Mouse (Mus musculus): ENCODE data around the gene Ankrd22.

Ankrd22 gene

GRCm38 (mm10) chr19:34181234-34181633, 15.4 kb upstream of the Ankrd22 start:
- no peak for DNase-seq (ENCODE audit: low spot score in 2 of 2)

GRCm38 (mm10) chr19:34180316-34180715, 14.5 kb upstream of the Ankrd22 start:
- DNase-seq (ENCODE audit: low spot score in 2 of 2) = no peak

DNA sequence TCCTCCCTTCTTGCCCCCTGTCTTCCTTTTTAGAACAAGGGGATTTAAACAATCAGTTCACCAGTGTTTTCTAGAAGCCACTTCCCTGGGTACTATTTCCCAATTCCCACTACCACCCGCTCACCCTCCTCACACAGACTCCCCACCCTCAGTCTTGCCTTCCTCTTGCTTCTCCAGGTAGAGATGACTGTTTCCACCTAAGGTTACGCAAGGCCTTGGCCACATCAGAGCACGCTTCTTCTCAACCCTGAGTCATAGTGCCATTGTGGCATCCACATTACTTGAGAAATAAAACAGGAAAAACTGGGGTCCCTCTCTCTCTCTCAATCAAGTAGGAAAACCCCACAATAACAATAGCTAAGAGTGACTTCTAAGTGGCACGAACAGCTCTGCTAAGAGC, 13.3 kb upstream of the Ankrd22 start:
- no peak for DNase-seq (ENCODE audit: low spot score in 2 of 2)

GRCm38 (mm10) chr19:34174004-34174403, 8.2 kb upstream of the Ankrd22 start:
- DNase-seq (ENCODE audit: low spot score in 2 of 2) = no peak

DNA sequence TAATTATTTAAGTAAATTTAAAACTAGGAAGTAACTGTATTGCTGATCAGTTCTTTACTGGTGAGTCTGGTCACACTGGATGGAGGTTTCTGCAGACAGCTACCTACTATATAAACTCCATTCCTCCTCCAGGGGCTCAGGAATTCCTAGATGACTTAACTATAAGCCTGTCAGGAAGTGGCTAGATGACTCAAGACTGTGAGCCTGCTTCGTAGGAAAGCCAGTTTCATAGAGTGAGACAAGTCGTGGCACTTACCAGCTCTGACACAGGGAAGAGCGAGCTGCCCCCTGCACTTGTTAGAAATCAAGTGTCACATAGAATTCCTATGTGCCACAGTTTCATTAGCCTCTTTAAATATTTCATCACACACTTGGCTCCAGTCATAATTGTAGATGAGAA, 5.3 kb upstream of the Ankrd22 start:
- no peak for DNase-seq (ENCODE audit: low spot score in 2 of 2)

DNA sequence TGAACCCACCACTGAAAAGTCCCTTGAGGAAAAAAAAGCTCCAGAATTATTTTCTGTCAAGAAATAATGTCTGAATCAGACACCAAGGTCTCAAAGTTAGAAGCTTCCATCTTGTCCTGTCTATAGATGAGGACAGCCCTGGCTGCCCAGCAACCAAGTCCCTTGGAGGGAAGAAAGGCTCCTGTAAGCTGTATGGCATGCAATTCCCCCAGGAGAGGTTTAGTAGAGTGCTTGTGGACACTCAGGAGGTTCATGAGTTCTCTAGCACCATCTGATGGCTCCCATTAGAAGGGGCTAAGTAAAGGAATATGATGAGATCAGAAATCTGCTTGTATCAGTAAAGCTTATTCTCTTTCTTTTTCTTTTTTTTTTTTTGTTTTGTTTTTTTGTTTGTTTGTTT, 3.3 kb upstream of the Ankrd22 start:
- no peak for DNase-seq (ENCODE audit: low spot score in 2 of 2)

- DNase-seq (ENCODE audit: low spot score in 2 of 2) = no peak
These were observed 2.2 kb upstream of the Ankrd22 start for GRCm38 (mm10) chr19:34167896-34168661.

GRCm38 (mm10) chr19:34166386-34166785, 533 bp upstream of the Ankrd22 start:
- DNase-seq (ENCODE audit: low spot score in 2 of 2) = no peak

GRCm38 (mm10) chr19:34162693-34163092, 3.2 kb downstream of the Ankrd22 start:
- no peak for DNase-seq (ENCODE audit: low spot score in 2 of 2)

DNA sequence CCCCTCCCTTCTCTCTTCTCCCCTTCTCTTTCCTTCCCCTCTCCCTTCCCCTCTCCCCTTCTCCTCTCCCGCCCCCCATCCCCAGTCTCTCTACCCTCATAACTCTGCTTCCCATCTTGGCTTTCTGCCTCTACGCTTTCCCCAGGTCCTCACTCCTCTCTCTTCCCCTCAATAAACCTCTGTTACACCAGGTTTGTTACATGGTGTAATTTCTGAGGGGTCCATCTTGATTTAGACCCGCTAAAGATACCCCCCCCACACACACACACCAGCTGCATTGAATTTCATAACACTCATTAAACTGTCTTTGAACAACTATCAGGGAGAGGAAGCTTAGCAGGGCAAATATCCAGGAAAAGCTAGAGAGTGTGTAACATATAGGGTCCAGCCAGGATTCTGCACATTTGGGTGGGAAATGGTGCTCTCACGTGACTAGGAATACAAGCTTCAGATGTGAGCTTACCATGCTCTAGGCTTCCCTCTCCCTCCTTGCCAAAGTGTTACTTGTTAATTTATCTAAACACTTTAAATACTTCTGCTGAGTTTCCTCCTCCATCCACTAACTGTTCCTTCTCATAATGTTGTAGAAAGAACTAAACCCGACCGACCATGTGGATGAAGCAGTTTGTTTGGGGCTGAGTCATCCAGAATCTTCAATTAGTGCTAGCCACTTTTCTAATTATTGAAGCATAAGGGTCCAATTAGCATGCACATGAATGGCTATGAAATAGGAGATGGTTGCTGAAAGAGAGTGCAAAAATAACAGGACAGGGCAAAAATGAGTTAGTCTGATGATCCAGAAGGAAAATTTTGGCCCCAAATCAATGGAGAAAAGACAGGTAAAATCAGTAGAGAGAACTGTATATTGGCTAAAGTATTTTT, 12.3 kb downstream of the Ankrd22 start:
- no peak for DNase-seq (ENCODE audit: low spot score in 2 of 2)

DNA sequence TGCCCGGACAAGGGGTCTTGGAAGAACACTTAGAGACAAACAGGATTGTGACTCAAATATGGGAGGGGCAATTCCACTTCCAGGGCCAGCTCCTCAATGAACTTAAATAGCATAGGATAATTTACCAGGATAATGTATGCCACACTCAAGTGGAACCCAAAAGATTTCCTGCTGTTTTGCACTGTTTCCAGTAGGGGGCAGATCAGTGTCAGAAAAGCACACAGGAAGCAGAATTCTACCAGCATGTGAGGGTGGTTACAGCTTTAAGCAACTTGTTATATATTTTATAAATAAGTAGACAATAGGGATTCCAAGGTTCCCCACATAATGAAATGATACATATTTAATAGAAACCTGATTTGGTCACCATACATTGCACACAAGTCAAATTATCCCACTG, 13.9 kb downstream of the Ankrd22 start:
- DNase-seq (ENCODE audit: low spot score in 2 of 2) = no peak

DNA sequence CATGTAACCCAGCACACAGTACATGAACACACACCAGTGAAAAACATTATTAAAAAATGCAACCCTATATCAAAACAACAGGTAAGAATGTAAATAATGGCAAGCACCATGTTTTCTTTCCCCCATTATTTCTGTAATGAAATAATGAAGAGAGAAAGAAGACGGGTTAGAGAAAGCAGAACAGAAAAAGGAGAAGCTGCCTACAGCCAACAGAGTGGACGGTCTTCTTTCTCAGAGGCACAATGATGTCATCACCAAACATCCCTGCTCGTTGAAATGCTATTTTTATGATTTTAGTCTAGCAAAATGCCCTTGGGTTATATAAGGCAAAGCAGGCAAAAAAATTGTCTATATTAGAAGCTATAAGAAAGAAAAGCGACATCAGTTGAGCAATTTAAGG, 17.4 kb downstream of the Ankrd22 start:
- DNase-seq (ENCODE audit: low spot score in 2 of 2) = no peak

GRCm38 (mm10) chr19:34139431-34140046, 26.3 kb downstream of the Ankrd22 start:
- no peak for DNase-seq (ENCODE audit: low spot score in 2 of 2)

GRCm38 (mm10) chr19:34138720-34139430, 27.0 kb downstream of the Ankrd22 start:
- no peak for DNase-seq (ENCODE audit: low spot score in 2 of 2)

GRCm38 (mm10) chr19:34120107-34120731, 45.6 kb downstream of the Ankrd22 start:
- peak in 1 of 2 experiments; percentile 2 for DNase-seq (ENCODE audit: low spot score in 2 of 2)

- DNase-seq (ENCODE audit: low spot score in 2 of 2) = no peak
These were observed 46.2 kb downstream of the Ankrd22 start for GRCm38 (mm10) chr19:34119653-34120052.

- DNase-seq (ENCODE audit: low spot score in 2 of 2) = peak in 1 of 2 experiments; percentile 51
These were observed 46.8 kb downstream of the Ankrd22 start for GRCm38 (mm10) chr19:34119102-34119501.

DNA sequence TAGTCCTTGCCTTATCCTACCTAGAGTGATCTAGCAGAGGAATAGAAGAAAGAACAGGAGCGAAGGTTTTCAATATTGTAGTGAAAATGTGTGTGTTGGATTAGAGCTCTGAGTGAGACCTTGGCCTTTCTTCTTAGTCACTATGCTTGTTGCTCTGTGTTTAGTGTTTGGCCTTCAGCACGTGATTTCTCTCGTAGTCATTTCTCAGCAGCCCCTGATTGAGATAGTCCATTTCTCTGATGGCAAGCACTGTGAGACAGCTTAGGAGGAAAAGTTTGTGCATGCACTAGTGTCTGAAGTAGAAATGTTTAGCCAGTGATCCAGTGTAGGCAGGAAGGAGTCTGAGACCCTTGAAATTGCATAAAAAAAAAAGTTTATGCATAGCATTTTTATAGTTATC, 61.0 kb downstream of the Ankrd22 start:
- no peak for DNase-seq (ENCODE audit: low spot score in 2 of 2)

GRCm38 (mm10) chr19:34101888-34102287, 64.0 kb downstream of the Ankrd22 start:
- no peak for DNase-seq (ENCODE audit: low spot score in 2 of 2)

GRCm38 (mm10) chr19:34100633-34101032, 65.2 kb downstream of the Ankrd22 start, which contains the start of gene Lipm:
TSS of gene Lipm (plus strand) at chr19:34100933.
- no peak for DNase-seq (ENCODE audit: low spot score in 2 of 2)

GRCm38 (mm10) chr19:34096228-34096627, 69.6 kb downstream of the Ankrd22 start:
- no peak for DNase-seq (ENCODE audit: low spot score in 2 of 2)
